Mouse (Mus musculus) gastrocnemius, postnatal 4 days (tissue): ENCODE data around the gene Sbf2. TPM values are rescaled to one million over a fixed set of nuclear protein-coding genes. Genes with fewer than 3 reads are reported as not detected.

Source experiments
- total RNA-seq, 2 experiments: library from RNA; stranded (reverse); gene quantifications; 2 replicates each; pipeline ENCODE4 v1.2.3; 2021

Gene Sbf2
- total RNA-seq, 2 experiments from 2014 or later, result 50.2 to 55.3 TPM

Other genes with a start within 250 kb of the Sbf2 start
- gene Adm, start 12.7 kb upstream of the Sbf2 start, total RNA-seq, result 10 to 100 TPM in 1 of 2 experiments, 1 to 10 TPM in 1; 8.5 to 11.4 TPM
- gene Ampd3, start 153.3 kb upstream of the Sbf2 start, total RNA-seq, result 1 to 10 TPM; 8.7 to 8.8 TPM
- gene Rnf141, start 229.5 kb upstream of the Sbf2 start, total RNA-seq, result 10 to 100 TPM; 22.0 to 22.6 TPM
- gene Lyve1, start 248.3 kb upstream of the Sbf2 start, total RNA-seq, result 10 to 100 TPM; 28.5 to 32.2 TPM